Mouse (Mus musculus): ENCODE data around the gene Anapc11. TPM values are rescaled to one million over a fixed set of nuclear protein-coding genes. Genes with fewer than 3 reads are reported as not detected.

The Anapc11 gene
- polyA plus RNA-seq, 1 experiment from 2014 or later: 208 TPM

- peak overlapping the region; percentile 59 for H3K4me2 ChIP-seq
- ATAC-seq (ENCODE audit: low FRiP score): no peak
- no peak overlapping the region for H3K9ac ChIP-seq (replicated peaks)
- H3K4me1 ChIP-seq: peaks cover 23% of the 10 kb centered on the region
- 84% methylated on average over 35 of the region's 35 CpGs for WGBS
- no peaks in the 10 kb centered on the region for H3K9me3 ChIP-seq (replicated peaks)
- H3K36me3 ChIP-seq: no peaks in the 10 kb centered on the region
- no peak overlapping the region for H3K4me3 ChIP-seq (replicated peaks)
- H3K27me3 ChIP-seq (replicated peaks): no peaks in the 10 kb centered on the region
- no peak overlapping the region for H3K27ac ChIP-seq (replicated peaks)
Observed at GRCm38 (mm10) chr11:120647047-120647830, 49.0 kb downstream of the Anapc11 start.

- 4% methylated on average over 13 of the region's 13 CpGs for WGBS
- Histone ChIP-seq H3K27me3 (replicated peaks) (no peaks in the 10 kb centered on the region), H3K9me3 (replicated peaks) (no peaks in the 10 kb centered on the region), H3K4me2 (peak within 1 kb of the TSS; percentile 59), H3K36me3 (no peaks in the 10 kb centered on the region), H3K4me3 (replicated peaks) (peak within 1 kb of the TSS; percentile 29), H3K4me1 (peaks cover 15% of the 10 kb centered on the region), H3K9ac (replicated peaks) (peak within 1 kb of the TSS; percentile 32; the same call in 1 of the 2 replicates), H3K27ac (replicated peaks) (0 out of 2 replicates have a peak within 1 kb of the TSS, but pooled peaks have one; percentile 33)
- ATAC-seq (ENCODE audit: low FRiP score): no peak
Observed at GRCm38 (mm10) chr11:120648001-120648476, 49.8 kb downstream of the Anapc11 start, which contains the start of gene Myadml2. Myadml2 (minus strand) TSS chr11:120648158.

- H3K27me3 ChIP-seq (replicated peaks): peaks cover 7% of the 10 kb centered on the region; the same call in 1 of the 2 replicates
- no peak overlapping the region for H3K27ac ChIP-seq (replicated peaks)
- no peak overlapping the region for H3K4me2 ChIP-seq
- peaks cover 8% of the 10 kb centered on the region for H3K4me1 ChIP-seq
- no peak for ATAC-seq (ENCODE audit: low FRiP score)
- no peaks in the 10 kb centered on the region for H3K9me3 ChIP-seq (replicated peaks)
- no peaks in the 10 kb centered on the region for H3K36me3 ChIP-seq
- no peak overlapping the region for H3K4me3 ChIP-seq (replicated peaks)
- no peak overlapping the region for H3K9ac ChIP-seq (replicated peaks)
- WGBS: 77% methylated on average over 3 of the region's 3 CpGs
Observed at GRCm38 (mm10) chr11:120651872-120652271, 53.7 kb downstream of the Anapc11 start.

DNA sequence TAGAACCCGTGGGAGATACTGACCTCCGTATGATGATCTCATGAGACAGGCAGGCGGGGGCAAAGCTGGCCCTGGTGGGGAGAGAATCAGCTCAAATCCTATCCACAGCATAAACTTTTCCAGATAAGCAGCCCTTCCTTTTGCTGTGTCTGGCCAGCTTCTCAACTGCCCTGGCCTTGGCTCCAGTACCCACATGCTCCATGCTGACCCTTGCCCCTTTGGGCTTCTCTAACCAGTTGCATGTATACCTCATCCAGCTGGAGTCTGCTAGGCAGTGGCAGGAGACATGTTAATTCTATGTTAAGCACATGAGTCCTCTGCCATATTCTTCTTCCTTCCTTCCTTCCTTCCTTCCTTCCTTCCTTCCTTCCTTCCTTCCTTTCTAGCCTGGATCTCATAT is 56.5 kb downstream of the Anapc11 start:
- Histone ChIP-seq H3K4me2 (no peak overlapping the region), H3K4me3 (replicated peaks) (no peak overlapping the region), H3K9me3 (replicated peaks) (no peaks in the 10 kb centered on the region), H3K4me1 (peaks cover 6% of the 10 kb centered on the region), H3K27ac (replicated peaks) (no peak overlapping the region), H3K9ac (replicated peaks) (no peak overlapping the region), H3K36me3 (no peaks in the 10 kb centered on the region), H3K27me3 (replicated peaks) (peaks cover 36% of the 10 kb centered on the region)
- WGBS: 78% methylated on average over 3 of the region's 3 CpGs
- no peak for ATAC-seq (ENCODE audit: low FRiP score)

GRCm38 (mm10) chr11:120657301-120657700 is 59.1 kb downstream of the Anapc11 start:
- peaks cover 62% of the 10 kb centered on the region for H3K27me3 ChIP-seq (replicated peaks)
- no peaks in the 10 kb centered on the region for H3K36me3 ChIP-seq
- H3K4me1 ChIP-seq: peaks cover 23% of the 10 kb centered on the region
- no peaks in the 10 kb centered on the region for H3K9me3 ChIP-seq (replicated peaks)
- H3K4me2 ChIP-seq: no peak overlapping the region
- 91% methylated on average over 4 of the region's 4 CpGs for WGBS
- no peak overlapping the region for H3K27ac ChIP-seq (replicated peaks)
- ATAC-seq (ENCODE audit: low FRiP score): no peak
- H3K4me3 ChIP-seq (replicated peaks): no peak overlapping the region
- no peak overlapping the region for H3K9ac ChIP-seq (replicated peaks)

Small RNA genes within 50 kb of the gene (microRNA-seq; reads per million reads assigned to microRNA genes)
- not detected for gene Mir6936

Other genes starting within 250 kb of the Anapc11 start
- gene Actg1, start 249.9 kb upstream of the Anapc11 start, polyA plus RNA-seq (2015; fragmentation: Nextera tagmentation; extraction: Ambion mirVana): 3,602 and 3,776 TPM in 2 replicates
- 0.64 and 1.4 TPM in 2 replicates for gene Fscn2, start 236.9 kb upstream of the Anapc11 start, polyA plus RNA-seq (2015; fragmentation: Nextera tagmentation; extraction: Ambion mirVana)
- gene Faap100, start 219.7 kb upstream of the Anapc11 start, polyA plus RNA-seq (2015; fragmentation: Nextera tagmentation; extraction: Ambion mirVana): 71.6 and 81.5 TPM in 2 replicates
- 30.2 and 32.6 TPM in 2 replicates for gene Nploc4, start 160.7 kb upstream of the Anapc11 start, polyA plus RNA-seq (2015; fragmentation: Nextera tagmentation; extraction: Ambion mirVana)
- gene Tspan10, start 155.8 kb upstream of the Anapc11 start, polyA plus RNA-seq (2015; fragmentation: Nextera tagmentation; extraction: Ambion mirVana): not detected in 2 replicates
- 0.09 and 0.28 TPM in 2 replicates for gene Pde6g, start 144.9 kb upstream of the Anapc11 start, polyA plus RNA-seq (2015; fragmentation: Nextera tagmentation; extraction: Ambion mirVana)
- 12.1 and 12.8 TPM in 2 replicates for gene Oxld1, start 140.4 kb upstream of the Anapc11 start, polyA plus RNA-seq (2015; fragmentation: Nextera tagmentation; extraction: Ambion mirVana)
- gene Ccdc137, start 140.3 kb upstream of the Anapc11 start, polyA plus RNA-seq (2015; fragmentation: Nextera tagmentation; extraction: Ambion mirVana): 24.5 and 26.6 TPM in 2 replicates
- gene Arl16, start 130.8 kb upstream of the Anapc11 start, polyA plus RNA-seq (2015; fragmentation: Nextera tagmentation; extraction: Ambion mirVana): 68.1 and 76.7 TPM in 2 replicates
- 142 and 144 TPM in 2 replicates for gene Mrpl12, start 113.8 kb upstream of the Anapc11 start, polyA plus RNA-seq (2015; fragmentation: Nextera tagmentation; extraction: Ambion mirVana)
- gene Slc25a10, start 106.6 kb upstream of the Anapc11 start, polyA plus RNA-seq (2015; fragmentation: Nextera tagmentation; extraction: Ambion mirVana): 27.6 and 33.6 TPM in 2 replicates
- gene Gcgr, start 67.7 kb upstream of the Anapc11 start, polyA plus RNA-seq (2015; fragmentation: Nextera tagmentation; extraction: Ambion mirVana): 0.26 and 0.41 TPM in 2 replicates
- gene Mcrip1, start 48.7 kb upstream of the Anapc11 start, polyA plus RNA-seq (2015; fragmentation: Nextera tagmentation; extraction: Ambion mirVana): 229 and 235 TPM in 2 replicates
- 0.69 and 14.1 TPM in 2 replicates for gene Ppp1r27, start 47.3 kb upstream of the Anapc11 start, polyA plus RNA-seq (2015; fragmentation: Nextera tagmentation; extraction: Ambion mirVana)
- gene P4hb, start 25.2 kb upstream of the Anapc11 start, polyA plus RNA-seq (2015; fragmentation: Nextera tagmentation; extraction: Ambion mirVana): 282 and 351 TPM in 2 replicates
- gene Arhgdia, start 16.8 kb upstream of the Anapc11 start, polyA plus RNA-seq (2015; fragmentation: Nextera tagmentation; extraction: Ambion mirVana): 488 and 542 TPM in 2 replicates
- gene Alyref, start 56 bp upstream of the Anapc11 start, polyA plus RNA-seq (2015; fragmentation: Nextera tagmentation; extraction: Ambion mirVana): 219 and 265 TPM in 2 replicates
- gene Npb, start 10.1 kb downstream of the Anapc11 start, polyA plus RNA-seq (2015; fragmentation: Nextera tagmentation; extraction: Ambion mirVana): 0.86 and 3.2 TPM in 2 replicates
- 224 and 248 TPM in 2 replicates for gene Pcyt2, start 19.5 kb downstream of the Anapc11 start, polyA plus RNA-seq (2015; fragmentation: Nextera tagmentation; extraction: Ambion mirVana)
- 43.2 and 45.1 TPM in 2 replicates for gene Sirt7, start 26.8 kb downstream of the Anapc11 start, polyA plus RNA-seq (2015; fragmentation: Nextera tagmentation; extraction: Ambion mirVana)
- gene Mafg, start 35.2 kb downstream of the Anapc11 start, polyA plus RNA-seq (2015; fragmentation: Nextera tagmentation; extraction: Ambion mirVana): 40.1 and 41.0 TPM in 2 replicates
- 19.1 and 20.8 TPM in 2 replicates for gene Pycr1, start 45.3 kb downstream of the Anapc11 start, polyA plus RNA-seq (2015; fragmentation: Nextera tagmentation; extraction: Ambion mirVana)
- gene Myadml2, start 49.7 kb downstream of the Anapc11 start, polyA plus RNA-seq (2015; fragmentation: Nextera tagmentation; extraction: Ambion mirVana): 2.5 and 2.6 TPM in 2 replicates
- 6.1 and 7.1 TPM in 2 replicates for gene Notum, start 62.8 kb downstream of the Anapc11 start, polyA plus RNA-seq (2015; fragmentation: Nextera tagmentation; extraction: Ambion mirVana)
- 144 and 148 TPM in 2 replicates for gene Aspscr1, start 74.6 kb downstream of the Anapc11 start, polyA plus RNA-seq (2015; fragmentation: Nextera tagmentation; extraction: Ambion mirVana)
- gene Cenpx, start 115.3 kb downstream of the Anapc11 start, polyA plus RNA-seq (2015; fragmentation: Nextera tagmentation; extraction: Ambion mirVana): 108 and 115 TPM in 2 replicates
- gene Lrrc45, start 115.5 kb downstream of the Anapc11 start, polyA plus RNA-seq (2015; fragmentation: Nextera tagmentation; extraction: Ambion mirVana): 76.8 and 81.3 TPM in 2 replicates
- gene Rac3, start 123.0 kb downstream of the Anapc11 start, polyA plus RNA-seq (2015; fragmentation: Nextera tagmentation; extraction: Ambion mirVana): 459 and 611 TPM in 2 replicates
- 9.4 and 18.9 TPM in 2 replicates for gene Dcxr, start 128.9 kb downstream of the Anapc11 start, polyA plus RNA-seq (2015; fragmentation: Nextera tagmentation; extraction: Ambion mirVana)
- gene Cbr2, start 133.7 kb downstream of the Anapc11 start, polyA plus RNA-seq (2015; fragmentation: Nextera tagmentation; extraction: Ambion mirVana): 0.87 and 10.7 TPM in 2 replicates
- gene Hmga1b, start 164.4 kb downstream of the Anapc11 start, polyA plus RNA-seq (2015; fragmentation: Nextera tagmentation; extraction: Ambion mirVana): 2.2 and 3.1 TPM in 2 replicates
- gene Rfng, start 185.8 kb downstream of the Anapc11 start, polyA plus RNA-seq (2015; fragmentation: Nextera tagmentation; extraction: Ambion mirVana): 123 and 136 TPM in 2 replicates
- gene Gps1, start 185.9 kb downstream of the Anapc11 start, polyA plus RNA-seq (2015; fragmentation: Nextera tagmentation; extraction: Ambion mirVana): 266 and 277 TPM in 2 replicates
- gene Dus1l, start 198.0 kb downstream of the Anapc11 start, polyA plus RNA-seq (2015; fragmentation: Nextera tagmentation; extraction: Ambion mirVana): 45.4 and 52.4 TPM in 2 replicates
- 67.9 and 71.0 TPM in 2 replicates for gene Fasn, start 226.1 kb downstream of the Anapc11 start, polyA plus RNA-seq (2015; fragmentation: Nextera tagmentation; extraction: Ambion mirVana)